Mouse (Mus musculus): Measurements from ENCODE around the gene Kri1.

- TF ChIP-seq POLR2A (IDR thresholded peaks at IDR 0.05; ENCODE audit: borderline replicate concordance, extremely low read depth, insufficient read depth, insufficient read length, poor library complexity, severe bottlenecking), result no peak
- TF ChIP-seq CTCF (IDR thresholded peaks at IDR 0.05; ENCODE audit: borderline replicate concordance, extremely low read depth, insufficient read depth, insufficient read length), result no peak
Observed at GRCm38 (mm10) chr9:21332161-21333061, 44.6 kb upstream of the Kri1 start.
